Mouse (Mus musculus): ENCODE data around the gene Piezo1.
A peak's percentile ranks its signal among the peaks of the same experiment; 100 is the strongest.
"Not testable (repeated sequence)": the region's sequence is repeated elsewhere in the genome, so short reads cannot be mapped to it uniquely, and the experiment has no call there.

Piezo1 gene

DNA sequence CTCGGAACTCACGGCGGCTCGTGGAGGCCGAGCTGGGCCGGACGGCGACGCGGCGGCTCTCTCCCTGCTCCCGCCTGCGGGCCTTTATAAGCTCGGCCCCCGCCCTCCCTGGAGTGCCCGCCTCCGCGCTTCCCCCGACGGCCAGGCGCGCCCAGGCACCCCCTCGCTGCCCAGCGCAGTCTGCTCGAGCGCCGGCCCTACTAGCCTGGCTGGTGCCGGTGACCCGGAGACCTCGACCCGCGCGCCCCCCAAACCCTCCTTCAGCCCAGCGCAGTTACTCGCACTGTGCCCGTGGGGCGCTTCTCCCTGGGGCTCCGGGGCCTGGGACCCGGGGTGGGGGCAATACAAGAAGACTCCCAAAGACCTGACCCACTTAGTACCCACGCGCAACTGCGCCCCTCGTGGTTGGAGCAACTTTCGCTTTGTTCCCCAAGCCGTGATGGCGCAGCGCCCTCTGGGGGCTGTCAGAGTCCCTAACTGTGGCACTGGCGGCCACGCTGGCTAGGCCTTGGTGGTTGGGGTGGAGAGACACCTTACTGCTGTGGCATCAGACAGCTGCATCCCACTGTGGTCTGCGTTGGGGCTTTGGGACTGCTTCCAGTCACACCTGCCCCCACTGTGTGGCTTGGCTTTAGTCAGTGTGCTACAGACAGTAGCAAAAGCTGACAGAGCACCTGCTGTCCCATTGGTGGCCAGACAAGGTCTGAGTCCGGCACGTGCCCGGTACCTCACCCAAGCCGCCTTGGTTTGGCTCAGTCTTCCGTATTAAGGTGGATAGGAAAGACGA lies at the start of gene Piezo1:
Gene Piezo1, minus strand, starts transcription at position 65 of the 787 bp plus-strand sequence.
- DNase-seq (ENCODE audit: low read depth) = peak; percentile 90

DNA sequence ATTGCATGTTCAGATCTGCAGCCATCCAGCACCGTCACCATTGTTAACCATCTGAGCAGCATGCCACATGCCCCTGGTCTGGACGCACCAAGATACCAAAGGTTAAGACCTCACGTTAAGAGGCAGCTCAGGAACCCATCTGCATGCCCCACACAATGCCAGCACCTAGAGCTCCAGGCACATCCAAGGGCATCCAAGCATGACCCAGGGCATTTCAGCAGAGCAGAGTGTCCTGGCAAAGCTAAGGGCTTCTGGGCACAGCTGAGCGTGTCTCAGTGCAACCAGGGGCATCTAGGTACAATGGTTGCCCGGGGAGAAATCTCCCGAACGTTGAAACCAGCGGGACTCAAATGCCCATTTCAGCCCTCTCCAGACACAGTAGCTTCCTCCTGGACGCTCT lies 49.5 kb upstream of the Piezo1 start:
- DNase-seq (ENCODE audit: low read depth) = no peak

DNA sequence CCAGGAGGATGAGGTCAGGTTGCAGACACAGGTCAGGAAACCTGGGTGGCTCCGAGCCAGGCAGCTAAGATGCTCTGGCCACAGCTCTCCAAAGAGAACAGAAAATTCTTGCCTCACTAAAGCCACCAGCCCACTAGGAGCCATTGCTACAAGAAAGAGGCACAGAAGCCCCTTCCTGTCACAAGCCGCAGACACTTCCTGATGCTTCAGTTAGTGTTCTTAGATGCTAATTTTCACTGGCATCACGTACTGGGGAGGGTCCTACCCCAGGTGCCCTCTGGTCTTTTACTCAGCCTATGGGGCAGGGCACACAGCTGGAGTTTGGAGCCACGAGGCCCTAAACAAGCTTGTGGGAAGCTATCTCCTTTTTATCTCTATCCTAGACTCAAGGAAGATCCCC lies 44.9 kb upstream of the Piezo1 start:
- DNase-seq (ENCODE audit: low read depth) = no peak

DNA sequence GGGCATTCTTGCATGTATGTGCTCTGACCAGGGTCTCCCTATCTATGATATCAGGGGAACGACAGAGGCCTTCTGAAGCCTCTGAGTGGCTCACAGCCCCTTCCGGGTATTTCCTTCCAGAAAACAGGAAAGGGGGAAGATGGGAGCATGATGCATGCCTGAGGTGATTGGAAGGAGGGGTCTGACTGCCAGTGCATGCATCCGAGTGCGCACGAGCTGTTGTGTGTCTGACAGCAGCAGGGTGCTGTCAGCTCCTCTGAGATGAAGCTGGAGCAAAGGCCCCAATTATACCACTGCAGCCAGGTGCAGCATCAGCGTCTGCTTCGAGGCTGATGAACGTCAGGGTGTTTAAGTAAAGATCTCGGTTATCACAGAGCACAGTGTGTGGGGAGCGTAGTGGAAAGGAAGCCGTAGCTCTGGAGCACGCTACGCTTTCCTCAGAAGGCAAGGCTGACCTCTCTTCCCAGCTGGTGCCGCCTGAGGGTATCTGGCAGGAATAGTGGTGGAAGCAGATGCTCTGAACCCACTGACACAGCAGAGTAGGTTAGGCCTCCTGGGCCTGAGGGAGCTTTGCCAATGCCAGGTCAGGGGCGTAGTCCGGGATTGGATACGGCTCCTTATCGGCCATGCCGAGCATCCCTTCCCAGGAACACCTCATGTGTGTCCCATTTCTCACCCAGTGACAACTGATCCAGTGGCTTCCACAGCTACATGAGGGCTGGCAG lies 42.8 kb upstream of the Piezo1 start:
- no peak for DNase-seq (ENCODE audit: low read depth)

DNA sequence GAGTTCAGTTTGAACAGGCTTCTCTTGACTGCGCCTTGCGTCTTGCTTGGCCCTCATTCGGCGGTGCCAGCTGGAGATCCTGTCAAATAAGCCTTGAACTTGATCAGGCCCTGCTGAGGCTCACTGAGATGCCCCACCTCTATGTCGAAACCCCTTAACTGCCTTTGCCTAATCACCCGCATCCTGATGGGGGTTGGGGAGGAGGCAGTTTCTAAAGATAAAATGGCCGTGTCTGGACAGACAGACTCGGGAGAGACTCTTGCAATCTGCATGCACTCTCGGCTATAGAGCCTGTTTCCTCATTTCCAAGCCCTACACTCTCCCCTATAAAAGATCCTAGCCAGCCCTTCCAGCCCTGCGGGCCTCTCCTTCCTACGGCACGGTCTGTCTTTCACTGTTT lies 42.1 kb upstream of the Piezo1 start:
- DNase-seq (ENCODE audit: low read depth) = no peak

DNA sequence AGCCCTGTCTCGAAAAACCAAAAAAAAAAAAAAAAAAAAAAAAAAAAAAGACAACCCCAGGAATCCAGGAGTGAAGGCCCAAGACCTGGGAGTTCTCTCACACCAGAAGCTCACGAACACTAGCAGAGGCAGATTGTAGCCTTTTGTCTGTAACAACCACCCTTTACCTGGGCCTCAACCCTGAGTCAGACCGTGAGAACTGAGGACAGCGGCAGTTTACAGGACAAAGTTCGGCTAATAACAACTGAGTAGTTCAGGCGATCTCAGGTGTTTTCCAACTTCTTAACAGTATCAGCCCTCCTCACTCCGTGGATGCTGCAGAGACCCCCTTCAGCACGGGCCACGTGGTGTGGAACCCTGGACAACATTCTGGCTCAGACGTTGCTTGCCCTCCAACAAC lies 35.6 kb upstream of the Piezo1 start:
- no peak for DNase-seq (ENCODE audit: low read depth)

DNA sequence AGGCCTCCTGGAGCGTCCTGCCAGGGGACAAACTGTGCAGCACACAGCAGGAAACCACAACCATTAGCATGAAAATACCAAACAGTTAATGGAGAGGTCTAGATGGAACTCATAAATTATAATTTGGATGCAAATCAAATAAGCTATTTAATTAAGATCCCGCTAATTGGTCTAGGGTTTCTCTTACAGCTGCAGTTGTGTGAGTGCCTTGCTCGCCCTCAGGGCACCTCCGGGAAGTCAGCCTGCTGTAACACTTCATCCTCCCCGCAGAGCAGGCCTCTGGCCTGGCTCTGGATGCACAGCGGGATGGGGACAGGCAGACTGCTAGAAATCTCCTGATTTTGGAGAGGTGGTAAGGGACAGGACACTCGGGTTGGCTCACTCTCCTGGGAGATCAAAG lies 35.0 kb upstream of the Piezo1 start:
- DNase-seq (ENCODE audit: low read depth) = no peak

DNA sequence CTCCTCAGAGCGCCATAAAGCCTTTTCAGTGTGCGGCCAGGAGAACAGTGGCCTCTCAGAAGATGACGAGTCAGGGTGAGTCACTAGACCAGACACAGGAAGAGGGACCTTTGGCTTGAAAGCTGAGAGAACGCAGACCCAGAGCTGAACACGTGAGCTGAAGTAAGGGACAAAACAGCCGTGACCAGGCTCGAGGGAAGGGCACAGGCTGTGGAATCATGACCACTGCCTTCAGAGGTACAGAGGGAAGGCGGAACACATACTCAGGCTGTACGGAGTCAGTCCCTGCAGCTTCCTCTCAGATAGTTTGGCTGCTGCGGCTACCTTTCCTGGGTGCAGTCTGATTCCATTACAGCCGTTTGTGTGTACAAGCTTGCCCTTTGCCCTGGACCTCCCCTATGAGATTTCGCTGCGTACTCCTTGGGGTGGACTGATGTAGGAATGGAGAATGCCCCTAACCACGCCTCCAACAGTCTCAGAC lies 34.3 kb upstream of the Piezo1 start:
- no peak for DNase-seq (ENCODE audit: low read depth)

DNA sequence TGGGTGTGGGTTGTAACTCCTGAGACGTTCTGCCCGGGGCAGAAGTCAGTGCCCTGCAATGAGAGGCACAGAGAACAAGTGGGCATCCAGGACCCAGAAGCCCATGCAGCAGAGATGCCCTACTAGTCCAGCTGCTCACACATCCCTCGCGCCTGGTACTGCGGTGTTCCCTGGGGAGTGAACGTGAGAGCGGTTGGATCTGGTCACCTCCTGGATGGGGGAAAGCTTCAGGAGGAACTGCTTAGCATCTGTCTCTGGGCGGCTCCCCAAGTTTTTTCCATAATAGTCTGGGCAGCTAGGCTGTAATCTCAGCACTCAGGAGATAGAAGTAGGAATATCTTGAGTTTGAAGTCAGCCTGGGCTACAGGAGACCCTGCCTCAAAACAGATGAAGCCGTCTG lies 33.9 kb upstream of the Piezo1 start:
- DNase-seq (ENCODE audit: low read depth) = no peak

DNA sequence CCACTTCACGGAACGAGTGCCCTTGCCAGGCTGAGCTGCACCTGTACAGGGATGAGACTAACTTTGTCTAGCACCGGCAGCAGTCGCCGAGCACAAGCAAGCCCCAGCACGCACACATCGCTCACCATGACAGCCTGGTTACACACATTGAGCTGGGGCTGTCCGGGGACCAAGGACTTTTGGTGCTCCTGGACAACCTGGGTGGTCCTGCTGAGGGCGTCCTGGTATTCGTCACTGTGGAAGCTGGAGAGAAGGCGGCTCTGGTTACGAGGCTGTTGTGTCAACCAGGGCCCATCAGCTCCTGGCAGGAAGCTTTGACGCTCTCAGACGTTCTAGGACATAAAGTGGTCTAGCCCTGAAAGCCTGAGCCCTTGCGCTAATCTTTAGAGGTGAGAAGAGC lies 29.8 kb upstream of the Piezo1 start:
- DNase-seq (ENCODE audit: low read depth) = no peak

DNA sequence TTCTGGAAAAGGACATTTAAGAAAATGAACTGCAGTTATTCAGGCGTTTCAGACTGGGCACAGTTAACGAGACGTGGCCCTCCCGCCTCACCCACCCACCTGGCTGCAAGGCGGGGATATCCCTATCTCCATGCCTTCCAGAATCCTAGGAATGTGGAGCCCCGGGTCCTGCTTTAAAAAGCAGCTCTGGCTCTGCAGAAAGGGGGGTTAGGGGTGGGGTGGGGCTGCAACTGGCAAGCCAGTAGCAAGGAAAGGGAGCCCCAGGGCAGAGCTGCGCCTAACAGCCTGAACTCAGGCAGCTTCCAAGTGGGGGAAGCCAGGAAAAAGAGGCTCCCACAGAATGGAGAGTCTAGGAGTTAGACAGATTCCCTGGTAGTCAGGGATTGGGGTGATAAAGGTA lies 28.1 kb upstream of the Piezo1 start:
- DNase-seq (ENCODE audit: low read depth) = no peak

DNA sequence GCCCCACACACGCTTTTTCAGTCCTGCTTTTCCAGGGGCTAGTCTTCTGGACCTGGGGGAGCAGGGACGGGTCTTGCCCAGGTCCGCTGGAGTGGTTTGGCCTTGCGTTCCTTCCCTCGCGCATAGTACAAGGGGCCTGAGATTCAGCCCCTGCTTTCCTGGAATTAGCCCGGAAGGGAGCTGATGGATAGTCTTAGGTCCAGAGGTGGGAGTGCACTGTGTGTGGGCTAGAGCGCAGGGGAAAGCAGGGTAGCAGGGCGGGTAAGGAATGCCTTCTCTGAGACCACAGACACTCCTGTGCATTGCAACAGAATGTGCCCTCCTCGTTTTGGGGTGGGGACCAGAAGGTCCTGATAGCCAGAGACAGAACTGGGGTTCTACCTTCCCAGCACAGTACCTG lies 26.0 kb upstream of the Piezo1 start:
- no peak for DNase-seq (ENCODE audit: low read depth)

DNA sequence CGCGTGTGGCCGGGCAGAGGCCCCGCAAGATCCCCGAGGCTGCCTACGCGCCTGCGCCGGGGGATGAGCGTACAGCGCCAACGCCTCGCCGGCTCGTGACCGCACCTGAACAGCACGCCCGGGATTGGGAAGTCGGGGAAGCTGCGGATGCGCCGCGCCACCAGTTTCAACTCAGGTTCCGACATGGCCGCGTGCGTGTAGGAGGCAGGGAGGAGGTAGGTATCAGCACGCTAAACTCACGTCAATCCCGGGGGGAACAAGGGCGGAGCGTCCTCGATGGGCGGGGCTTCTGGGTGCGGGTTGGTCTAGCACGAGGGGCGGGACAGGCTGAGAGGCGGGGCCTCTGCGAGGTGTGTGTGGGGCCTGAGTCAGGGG lies 25.5 kb upstream of the Piezo1 start, which contains the start of gene Aprt:
Gene Aprt, minus strand, starts transcription at position 262 of the 375 bp plus-strand sequence.
- peak; percentile 93 for DNase-seq (ENCODE audit: low read depth)

DNA sequence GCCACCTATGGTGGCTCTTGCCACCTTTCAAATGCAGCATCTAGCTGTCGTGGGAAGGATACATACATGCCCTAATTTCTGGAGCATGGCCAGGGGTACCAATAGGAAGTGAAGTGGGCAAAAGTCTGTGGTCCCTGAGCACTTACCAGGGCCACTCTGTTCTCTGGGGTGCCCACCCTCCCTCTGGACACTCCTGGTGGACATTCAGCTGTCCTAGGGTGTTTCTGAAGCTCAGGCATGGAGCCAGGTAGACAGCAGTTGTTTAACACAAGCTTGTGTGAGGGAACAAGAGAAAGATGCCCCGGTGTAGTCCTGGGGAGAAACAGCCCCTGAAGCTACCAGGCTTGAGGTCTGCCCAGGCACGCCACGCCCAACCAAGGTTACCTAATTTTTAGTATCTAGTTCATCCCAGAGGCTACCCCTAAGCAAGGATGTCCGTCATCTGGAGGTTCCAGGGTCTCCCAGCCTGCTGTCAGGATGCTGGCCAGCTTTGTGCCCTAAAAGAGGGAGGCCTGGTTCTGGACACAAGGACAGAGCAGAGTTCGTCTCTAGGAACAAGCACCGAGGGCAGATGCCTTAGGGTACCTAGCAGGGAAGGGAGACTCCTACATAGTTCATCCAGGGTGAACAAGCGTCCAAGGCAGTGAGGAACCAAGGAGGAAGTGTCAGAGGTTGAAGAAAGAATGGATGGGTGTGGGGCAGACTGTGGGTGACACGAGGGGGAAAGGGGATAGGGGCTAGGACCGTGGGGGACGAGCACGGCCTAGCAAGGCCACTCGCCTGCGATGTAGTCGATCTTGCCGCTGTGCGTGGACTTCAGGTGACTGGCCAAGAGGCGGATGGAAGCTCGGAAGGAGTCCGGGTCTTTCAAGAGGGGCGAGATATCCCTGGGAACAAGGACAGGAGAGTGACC lies 24.9 kb upstream of the Piezo1 start:
- DNase-seq (ENCODE audit: low read depth) = no peak

DNA sequence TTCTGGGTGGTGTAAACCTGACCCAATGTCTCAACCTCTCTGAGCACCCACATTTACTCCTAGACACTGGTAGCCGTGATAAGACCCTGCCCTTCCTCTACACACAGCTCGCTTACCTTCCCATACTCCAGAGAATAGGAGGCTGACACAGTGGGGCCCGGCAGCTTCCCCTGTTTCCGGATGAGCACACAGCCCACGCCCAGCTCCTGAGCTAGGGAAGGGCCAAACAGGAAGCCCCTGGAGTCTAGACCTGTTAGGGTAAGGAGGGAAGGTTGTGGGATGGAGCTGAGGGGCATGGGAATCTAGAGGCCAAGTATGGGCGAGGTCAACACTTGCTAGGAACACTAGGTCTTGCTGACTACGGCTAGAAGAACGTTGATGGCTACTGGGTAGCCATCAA lies 24.2 kb upstream of the Piezo1 start:
- DNase-seq (ENCODE audit: low read depth) = no peak

DNA sequence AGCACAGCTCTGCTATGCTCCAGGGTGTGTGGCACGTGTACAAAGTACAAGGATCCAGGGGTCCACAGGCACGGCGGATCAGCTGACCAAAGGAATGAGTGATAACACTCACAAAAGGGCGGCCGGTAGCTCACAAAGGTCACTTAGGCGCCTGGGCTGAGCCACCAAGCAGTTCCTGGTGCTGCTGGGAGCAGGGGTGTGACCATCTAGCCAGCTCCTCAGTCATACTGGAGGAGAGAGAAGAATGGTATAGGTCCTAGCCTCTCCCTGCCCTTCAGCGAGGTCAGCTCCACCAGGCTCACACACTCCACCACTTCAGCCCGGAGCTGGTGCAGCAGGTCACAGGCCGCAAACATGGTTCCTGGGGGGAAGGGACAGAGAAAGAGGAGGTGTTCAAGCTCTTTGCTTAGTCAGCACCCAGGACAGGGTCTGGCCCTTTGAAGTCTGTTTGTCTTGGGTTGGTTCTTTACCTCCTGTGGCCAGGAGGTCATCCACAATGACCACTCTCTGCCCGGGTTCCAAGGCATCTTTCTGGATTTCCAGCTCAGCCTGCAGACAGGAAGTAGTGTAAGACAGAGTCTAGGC lies 23.6 kb upstream of the Piezo1 start:
- no peak for DNase-seq (ENCODE audit: low read depth)

DNA sequence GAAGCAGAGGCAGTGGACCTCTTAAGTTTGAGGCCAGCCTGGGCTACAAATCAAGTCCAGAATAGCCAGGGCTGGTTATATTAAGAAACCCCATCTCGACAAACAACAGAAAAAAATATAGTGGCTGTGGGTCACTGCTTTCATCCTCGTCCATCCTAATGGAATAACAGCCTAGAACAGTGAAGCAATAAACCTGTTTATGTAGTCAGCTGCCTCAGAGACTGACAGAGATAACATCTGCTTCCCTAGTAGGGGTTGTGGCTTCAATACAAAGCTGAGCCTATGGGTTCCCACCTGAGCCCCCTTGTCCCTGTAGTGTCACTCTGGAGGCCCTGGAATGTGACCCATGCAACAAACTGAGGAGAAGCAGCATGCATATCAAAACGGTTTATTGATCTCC lies 23.1 kb upstream of the Piezo1 start:
- no peak for DNase-seq (ENCODE audit: low read depth)

DNA sequence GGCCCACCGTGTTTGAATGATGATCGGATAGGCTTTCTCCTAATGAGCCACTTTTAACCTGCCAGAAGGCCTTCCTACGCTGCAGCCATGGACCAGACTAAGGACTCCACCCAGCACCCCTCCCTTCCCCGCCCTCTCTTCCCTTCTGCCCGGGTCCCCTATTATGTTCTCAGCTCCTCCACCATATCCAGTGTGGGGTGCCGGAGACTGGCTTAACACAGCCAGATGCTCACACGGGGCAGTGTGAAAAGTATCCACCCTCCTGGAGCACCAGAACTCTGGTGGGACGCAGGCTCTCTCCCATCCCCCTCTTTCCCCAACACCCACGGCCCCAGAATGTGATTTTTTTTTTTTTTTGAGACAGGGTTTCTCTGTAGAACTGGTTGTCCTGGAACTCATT lies 22.4 kb upstream of the Piezo1 start:
- no peak for DNase-seq (ENCODE audit: low read depth)

DNA sequence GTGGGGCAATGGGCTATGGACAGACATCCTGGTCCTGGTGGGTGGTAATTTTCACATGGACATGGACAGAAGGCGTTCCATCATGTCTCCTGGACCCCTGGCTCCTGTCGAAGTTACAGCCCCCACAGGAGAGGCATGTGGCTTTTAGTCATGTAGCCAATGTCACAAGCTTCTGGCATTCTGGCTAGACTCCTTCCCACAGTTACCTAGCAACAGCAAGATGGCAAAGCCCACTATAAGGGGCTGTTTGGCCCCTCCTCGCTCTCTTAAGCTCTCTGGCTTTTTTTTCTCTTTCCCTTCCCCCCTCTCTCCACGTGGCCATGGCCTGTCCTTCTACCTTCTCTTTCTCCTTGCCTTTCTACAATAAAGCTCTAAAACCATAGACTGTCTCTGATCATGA lies 22.0 kb upstream of the Piezo1 start:
- not testable (repeated sequence) for DNase-seq (ENCODE audit: low read depth)

DNA sequence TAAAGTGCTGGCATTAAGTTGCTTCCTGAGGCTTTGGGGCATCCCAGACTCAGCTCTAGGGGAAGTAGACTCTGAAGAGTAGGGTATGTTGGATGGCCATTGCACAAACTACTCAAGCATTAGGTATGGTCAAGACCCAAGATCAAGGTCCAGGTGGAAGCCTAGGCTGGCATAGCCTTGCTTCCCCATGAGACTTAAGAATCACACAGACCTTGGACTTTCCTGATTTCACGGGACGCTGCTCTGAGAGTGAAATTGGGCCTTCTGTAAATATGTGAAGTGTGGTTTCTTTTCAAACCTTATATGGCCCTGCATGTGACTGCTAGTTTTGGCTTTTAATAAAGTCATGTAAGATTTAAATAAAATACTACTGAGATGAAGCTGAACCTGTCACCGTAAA lies 21.6 kb upstream of the Piezo1 start:
- DNase-seq (ENCODE audit: low read depth) = no peak

DNA sequence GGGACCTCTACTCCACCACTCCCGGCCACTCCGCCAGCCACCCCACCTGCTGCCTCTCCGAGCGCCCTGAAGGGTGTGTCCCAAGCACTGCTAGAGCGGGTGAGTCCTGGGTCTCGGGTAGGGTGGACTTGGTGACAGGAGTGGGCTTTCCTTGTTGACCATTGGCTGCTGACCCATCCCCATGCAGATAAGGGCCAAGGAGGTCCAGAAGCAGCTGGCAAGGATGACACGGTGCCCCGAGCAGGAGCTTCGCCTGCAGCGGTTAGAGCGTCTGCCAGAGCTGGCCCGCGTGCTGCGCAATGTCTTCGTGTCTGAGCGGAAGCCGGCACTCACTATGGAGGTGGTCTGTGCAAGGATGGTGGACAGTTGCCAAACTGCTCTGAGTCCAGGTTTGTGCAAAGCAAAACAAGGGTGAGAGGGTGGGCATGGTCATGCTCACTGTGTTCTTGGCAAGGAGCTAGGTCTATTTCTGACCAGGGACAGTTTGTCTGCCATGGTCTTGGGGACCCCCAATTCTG lies 20.7 kb upstream of the Piezo1 start:
- DNase-seq (ENCODE audit: low read depth) = no peak

DNA sequence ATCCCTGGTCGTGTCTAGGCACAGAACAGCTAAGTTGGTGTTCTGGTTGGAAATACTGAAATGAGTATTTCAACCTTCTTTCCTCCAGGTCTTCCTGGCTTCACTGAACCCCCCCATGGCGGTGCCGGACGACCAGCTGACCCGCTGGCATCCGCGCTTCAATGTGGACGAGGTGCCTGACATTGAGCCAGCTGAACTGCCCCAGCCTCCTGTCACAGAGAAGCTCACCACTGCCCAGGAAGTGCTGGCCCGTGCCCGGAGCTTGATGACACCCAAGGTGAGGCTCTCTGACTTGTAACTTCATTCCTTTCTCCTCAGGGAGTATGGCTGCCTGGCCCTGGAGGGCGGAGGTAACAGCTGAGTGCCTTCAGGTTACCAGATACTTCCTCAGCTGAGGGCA lies 20.0 kb upstream of the Piezo1 start:
- DNase-seq (ENCODE audit: low read depth) = no peak
